Mouse (Mus musculus) mouse embryonic stem cell (cell line): ENCODE data around the gene Rabepk.

Experiments used
- in situ Hi-C, 2 experiments: fragments of 300-500 bp; cut with MboI; formaldehyde crosslinking; loops; 1 replicate in 1 of 2; 3 replicates in 1 of 2; pipeline ENCODE4 v1.14.3; 2019 to 2020; ENCODE audit warnings: low sequenced_read_pairs in 2 of 2, low pct_unique_long_range_greater_than_20kb in 1 of 2, mixed read lengths in 1 of 2; ENCODE audit not compliant: unreplicated experiment in 1 of 2

Rabepk gene

DNA sequence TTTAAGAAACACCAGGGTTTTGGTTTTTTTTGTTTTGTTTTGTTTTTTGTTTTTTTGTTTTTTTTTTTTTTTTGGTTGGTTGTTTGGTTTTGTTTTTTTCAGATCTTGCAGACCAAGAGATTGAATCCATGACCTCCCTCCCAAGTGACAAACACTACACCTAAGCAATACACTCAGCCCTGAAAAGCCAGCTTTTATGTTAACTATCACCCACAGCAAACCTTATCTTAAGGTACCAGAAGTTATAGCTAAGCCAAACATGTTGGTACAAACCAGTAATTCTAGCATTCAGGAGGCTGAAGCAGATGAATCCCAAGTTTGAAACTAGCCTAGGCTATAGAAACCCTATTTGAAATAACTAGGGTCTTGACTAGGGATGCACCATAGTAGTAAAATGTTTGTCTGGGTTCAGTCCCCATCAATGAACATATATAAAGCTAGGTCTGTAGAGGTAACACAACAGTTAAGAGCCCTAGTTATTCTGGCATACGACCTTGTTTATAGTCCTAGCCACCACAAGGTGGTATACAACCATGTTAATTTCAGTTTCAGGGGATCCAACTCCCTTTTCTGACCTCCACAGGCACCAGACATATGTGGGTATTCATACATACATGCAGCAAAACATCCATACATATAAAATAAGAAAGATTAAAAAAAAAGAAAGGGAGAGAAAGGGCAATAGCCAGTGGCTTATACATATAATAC is 59.9 kb downstream of the Rabepk start:
- in situ Hi-C loops, result no loop called here

DNA sequence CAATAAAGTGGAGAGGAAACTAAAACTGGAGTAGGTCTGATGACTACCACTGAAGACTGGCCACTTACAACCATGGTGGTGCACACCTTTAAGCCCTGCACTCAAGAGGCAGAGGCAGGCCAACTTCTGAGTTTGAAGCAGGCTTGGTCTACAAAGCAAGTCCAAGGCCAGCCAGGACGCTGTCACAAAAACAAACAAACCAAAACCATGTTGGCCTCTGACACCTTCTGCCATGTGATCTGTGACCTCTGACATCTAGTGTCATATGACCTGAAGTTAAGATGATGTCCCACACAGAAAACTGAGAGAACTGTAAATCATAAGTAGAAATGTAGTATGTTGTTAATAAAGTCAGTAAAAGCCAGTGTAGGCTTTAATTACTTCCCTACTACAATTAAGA is 61.8 kb downstream of the Rabepk start:
- in situ Hi-C loops, result no loop called here

DNA sequence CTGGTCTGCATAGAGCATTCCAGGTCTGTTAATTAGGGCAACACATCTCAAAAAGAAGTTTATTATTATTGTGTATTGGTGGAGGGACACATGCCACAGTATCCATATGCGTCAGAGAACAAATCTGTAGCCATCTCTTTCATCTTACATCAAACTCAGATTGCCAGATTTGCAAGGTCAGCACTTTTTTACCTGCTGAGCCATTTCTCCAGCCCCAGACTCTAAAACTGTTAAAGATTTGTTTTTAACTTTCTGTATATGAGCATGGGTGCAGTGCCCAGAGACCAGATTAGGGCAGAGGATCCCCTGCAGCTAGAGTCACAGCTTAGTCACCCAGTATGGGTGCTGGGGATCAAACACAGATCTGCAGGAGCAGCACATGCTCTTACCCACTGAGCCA is 63.1 kb downstream of the Rabepk start:
- in situ Hi-C loops, result no loop called here
